Mouse (Mus musculus): Measurements from ENCODE around the gene 2610001J05Rik.
A peak's percentile ranks its signal among the peaks of the same experiment; 100 is the strongest.
"Not testable (repeated sequence)": the region's sequence is repeated elsewhere in the genome, so short reads cannot be mapped to it uniquely, and the experiment has no call there.

The 2610001J05Rik gene

GRCm38 (mm10) chr6:13870919-13871624 is at the start of gene 2610001J05Rik:
2610001J05Rik (minus strand) TSS chr6:13871518.
- peak; percentile 81 for DNase-seq (ENCODE audit: low spot score)

- DNase-seq (ENCODE audit: low spot score) = no peak
Observed at GRCm38 (mm10) chr6:13909762-13910537, 38.6 kb upstream of the 2610001J05Rik start.

DNA sequence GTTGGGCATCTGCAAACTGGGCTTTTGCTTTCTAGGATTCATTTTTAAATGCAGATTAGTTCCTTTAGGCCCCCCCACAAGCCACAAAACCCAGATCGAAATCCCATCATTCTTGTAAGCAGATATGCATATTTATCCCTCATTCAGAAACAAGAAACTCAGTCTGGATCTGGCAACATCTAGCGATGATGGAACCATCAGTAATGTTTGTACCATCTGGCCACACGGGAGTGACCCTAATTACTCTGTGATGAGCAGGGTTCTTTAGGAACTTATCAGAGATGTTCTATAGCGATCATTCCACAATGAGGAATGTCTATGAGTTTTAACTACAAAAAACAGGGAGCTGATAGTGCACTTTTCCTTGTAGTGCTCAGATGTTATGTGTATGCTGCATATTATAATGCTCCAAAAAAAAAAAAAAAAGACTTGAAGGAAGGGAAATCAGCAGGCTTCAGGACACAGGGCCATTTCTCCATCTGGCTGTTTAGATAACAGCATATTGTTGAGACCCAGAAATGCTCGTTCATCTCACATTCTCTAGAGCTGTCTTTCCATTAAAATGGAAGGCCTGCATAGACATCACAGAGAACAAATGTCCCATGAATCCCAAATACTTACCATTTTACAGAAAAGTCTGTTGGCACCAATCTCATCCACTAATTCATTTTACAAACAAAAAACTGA is 31.8 kb upstream of the 2610001J05Rik start:
- DNase-seq (ENCODE audit: low spot score) = no peak

DNA sequence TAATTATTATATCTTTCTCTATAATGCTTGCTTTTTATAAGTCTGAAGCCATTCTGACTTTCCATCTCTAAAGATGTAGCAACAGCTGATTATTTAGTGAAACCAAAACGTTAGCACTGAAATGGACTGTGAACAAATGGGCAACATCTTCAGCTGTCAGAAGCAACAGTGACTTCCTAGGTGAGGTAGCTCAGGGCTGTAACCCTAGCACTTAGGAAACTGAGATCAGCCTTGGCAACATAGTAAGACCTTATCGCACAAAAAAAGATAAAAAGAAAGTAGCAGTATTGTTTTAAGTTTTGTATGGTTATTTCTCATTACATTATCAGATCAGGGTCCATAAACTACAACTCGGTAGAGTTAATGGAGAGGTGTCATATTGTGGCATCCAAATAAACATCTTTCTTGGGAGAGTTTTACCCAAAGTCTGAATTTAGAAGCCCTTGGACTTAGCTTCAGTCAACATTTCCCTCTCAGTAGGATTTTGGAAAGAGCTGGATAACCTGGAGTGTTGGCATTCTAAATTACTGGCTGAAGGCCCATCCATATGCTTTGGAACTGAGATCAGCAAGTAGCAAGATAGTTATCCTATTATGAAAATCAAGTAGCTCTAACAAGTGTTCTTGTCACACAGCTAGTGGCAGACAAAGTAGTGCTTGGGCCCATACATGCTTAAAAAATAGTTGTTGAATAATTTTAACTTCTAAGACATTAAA is 13.7 kb upstream of the 2610001J05Rik start:
- DNase-seq (ENCODE audit: low spot score) = no peak

DNA sequence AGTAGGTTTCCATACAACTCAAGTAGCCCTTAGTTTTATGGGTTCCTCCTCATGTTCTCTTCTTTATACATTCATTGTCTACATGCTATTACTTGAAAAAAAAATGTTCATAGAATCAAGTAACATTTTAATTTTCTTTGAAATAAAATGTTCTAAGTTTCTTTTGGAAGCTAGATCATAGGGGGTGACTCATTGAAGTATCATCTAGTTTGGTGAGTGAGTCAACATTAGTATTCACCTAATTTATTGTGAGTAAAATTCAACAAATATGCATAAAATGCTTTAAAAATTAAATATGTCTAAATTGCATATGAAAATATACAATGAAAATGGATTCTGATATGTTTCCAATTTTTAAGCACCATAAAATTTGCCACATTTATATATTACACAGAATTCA is 11.6 kb upstream of the 2610001J05Rik start:
- DNase-seq (ENCODE audit: low spot score) = no peak

DNA sequence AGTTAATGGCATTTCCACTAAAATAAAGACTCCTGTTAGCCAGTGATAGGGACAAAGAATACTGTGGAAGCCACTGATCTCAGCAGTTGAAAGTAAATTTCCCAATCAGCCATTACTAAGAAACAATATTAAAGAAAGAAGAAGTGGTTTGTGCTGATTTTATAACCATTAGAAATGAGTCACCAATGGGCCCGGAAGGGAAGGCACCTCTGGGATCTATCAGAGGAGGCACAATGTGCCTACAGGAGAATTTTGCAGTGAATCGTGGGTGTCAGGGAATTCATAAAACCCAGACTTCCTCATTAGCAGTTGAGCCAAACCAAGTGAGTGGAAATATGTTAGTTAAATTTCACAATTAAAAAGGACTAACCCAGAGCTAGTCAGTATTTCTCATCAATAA is 2.6 kb upstream of the 2610001J05Rik start:
- DNase-seq (ENCODE audit: low spot score) = no peak

DNA sequence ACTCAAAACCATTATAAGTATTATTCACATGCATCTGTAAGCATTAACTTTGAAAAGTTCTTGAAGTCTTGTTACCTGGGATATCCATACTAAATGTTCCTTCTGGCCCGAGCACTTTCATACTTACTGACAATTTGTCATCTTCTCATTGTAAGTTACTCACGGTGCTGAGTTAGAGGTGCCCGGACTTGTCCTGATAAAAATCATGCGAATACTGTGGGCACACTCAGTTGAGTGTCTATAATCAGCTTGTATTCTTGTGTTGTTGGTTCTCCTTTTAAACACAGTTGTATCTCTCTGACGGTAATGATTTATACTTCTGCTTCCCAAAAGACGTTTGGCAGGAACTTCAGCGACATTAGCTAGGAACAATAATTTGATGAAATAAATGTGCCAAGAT is 758 bp upstream of the 2610001J05Rik start:
- no peak for DNase-seq (ENCODE audit: low spot score)

GRCm38 (mm10) chr6:13871625-13871958 is 274 bp upstream of the 2610001J05Rik start:
- no peak for DNase-seq (ENCODE audit: low spot score)

GRCm38 (mm10) chr6:13870289-13870741 is 1.0 kb downstream of the 2610001J05Rik start:
- DNase-seq (ENCODE audit: low spot score) = no peak

DNA sequence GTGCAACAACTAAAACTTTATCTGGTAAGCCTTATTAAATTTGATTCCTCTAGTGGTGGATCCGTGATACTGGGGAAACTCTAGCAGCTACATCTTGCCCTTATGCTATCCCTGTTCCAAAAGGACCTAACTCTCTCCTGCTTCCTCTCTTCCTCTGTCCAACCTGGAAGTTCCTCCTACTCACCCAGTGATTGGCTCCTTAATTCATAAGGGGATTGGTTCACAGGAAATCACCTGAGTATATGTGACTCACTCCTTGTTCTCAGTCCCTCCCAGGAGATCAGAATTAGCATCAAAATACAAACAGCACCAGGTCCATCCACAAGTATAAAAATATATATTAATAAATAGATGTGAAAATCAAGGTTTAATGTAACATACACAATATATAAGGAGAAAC is 10.7 kb downstream of the 2610001J05Rik start:
- no peak for DNase-seq (ENCODE audit: low spot score)

- DNase-seq (ENCODE audit: low spot score) = no peak
Observed at GRCm38 (mm10) chr6:13859877-13860585, 11.3 kb downstream of the 2610001J05Rik start.

GRCm38 (mm10) chr6:13854230-13854629 is 17.1 kb downstream of the 2610001J05Rik start:
- no peak for DNase-seq (ENCODE audit: low spot score)

- no peak for DNase-seq (ENCODE audit: low spot score)
Observed at GRCm38 (mm10) chr6:13853244-13853643, 18.1 kb downstream of the 2610001J05Rik start.

GRCm38 (mm10) chr6:13846031-13846430 is 25.3 kb downstream of the 2610001J05Rik start:
- not testable (repeated sequence) for DNase-seq (ENCODE audit: low spot score)

- no peak for DNase-seq (ENCODE audit: low spot score)
Observed at GRCm38 (mm10) chr6:13839345-13840054, 31.8 kb downstream of the 2610001J05Rik start, which contains the start of gene Gpr85. Gpr85 (minus strand) TSS chr6:13839942.

DNA sequence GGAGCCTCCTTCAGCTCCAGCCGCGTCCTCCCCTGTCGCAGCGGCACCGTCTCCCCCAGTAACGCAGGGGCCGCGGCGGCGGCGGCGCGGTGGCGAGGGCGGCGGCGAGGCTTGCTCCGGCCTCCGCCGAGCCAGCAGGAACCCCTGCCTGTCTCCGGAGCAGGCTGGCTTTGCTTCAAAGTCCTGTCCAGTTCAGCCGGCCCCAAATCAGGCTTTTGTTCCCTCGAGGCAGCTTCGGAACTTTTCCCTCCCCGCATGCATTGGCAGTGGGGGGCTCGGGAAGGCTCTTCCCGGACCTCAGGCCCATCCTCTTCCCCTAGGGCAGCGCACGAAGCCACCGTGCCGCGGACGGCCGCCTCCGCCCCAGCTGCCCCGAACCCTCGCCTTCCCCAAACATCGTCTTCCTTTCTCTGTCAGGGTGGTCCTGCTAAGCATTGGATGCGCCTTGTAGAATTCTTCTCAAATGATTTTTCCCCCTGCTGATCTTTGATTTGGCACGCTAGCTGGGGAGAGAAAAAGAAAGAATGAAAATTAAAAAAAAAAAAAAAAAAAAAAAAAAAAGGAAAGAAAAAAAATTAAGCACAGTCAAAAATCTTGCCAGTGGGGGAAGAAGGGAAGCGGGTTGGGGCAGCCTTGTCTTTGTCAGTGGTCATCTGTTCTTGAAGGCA is 32.5 kb downstream of the 2610001J05Rik start:
- DNase-seq (ENCODE audit: low spot score) = no peak

- DNase-seq (ENCODE audit: low spot score) = no peak
Observed at GRCm38 (mm10) chr6:13837916-13838676, 33.2 kb downstream of the 2610001J05Rik start.

DNA sequence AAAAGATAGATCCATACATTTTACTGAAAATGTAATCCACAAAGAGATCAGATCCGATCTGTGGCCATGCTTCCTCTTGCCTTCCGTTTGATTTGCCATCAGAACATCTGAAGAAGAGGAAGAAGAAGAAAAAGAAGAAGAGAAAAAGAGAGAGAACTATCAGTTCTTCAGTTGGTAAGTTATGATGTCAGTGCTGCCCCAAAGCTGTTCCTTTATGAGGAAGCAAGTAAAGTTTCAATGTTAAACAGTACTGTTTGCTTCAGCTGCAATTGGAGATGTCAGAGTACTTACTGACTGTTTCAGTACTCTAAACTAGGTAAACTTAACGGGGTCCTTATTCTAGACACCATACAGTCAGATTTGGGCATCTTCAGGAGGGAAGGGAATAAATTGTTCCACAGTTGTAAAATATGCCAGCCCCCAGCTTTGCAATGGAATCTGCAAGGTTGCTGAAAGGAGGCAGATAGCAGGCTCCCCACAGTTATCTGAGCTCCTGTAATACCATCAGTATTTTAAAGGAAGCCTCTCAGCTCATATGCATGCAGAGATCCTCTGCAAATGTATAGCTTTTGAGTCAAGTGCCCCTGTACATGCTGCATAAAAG is 34.2 kb downstream of the 2610001J05Rik start:
- DNase-seq (ENCODE audit: low spot score) = no peak
